7 mouse cellular contexts compared by ENCODE assay signal in the genomic region with DNA sequence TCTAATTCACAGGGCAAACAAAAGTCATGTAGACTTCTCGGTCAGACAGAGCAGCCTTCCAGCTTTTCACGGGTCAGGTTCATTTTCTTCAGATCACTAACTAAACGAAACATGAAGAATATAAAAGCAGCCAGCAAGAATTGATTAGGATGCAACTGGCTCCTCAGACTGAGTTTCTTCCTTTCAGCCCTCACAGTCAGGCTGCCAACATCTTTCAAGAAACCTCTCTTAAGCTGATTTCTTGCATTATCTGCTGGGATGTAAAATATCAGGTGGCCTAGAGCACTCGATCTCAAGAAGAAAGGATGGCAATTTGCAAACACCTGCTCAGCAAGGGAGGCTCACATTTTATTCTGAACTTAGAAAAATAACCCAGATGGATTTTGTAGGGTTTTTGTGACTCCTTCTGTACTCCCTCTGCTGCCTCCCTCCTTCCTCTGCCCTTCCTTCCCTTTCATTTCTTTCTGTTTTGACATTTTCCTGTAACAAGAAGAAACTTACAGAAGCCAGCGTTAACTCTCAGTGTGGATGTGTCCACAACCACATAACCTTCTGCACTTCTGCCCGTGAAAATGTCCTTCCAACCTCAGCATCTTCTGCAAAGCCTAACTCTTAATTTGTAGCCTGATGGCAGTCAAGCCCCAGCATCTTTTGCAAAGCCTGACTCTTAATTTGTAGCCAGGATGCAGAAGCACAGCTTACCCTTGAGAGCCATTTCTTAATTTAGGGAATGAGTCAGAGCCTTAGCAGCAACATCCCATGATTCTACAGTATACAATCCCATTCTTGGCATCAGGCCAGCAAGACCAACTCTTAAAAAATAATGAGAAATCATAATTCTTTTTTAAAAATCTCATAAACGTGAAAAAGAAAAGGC.
DNase-seq lines count a peak whose midpoint lies in the region; ATAC-seq and TF ChIP-seq lines count a peak whose summit lies in the region.

No protein-coding gene starts in this region.

- no peak for TF ChIP-seq CTCF in liver, postnatal 0 days (IDR thresholded peaks at IDR 0.05; ENCODE audit: low read depth)

- no peaks in the 10 kb centered on the region for H3K27me3 ChIP-seq in lung, embryonic 15.5 days
- no peaks in the 10 kb centered on the region for H3K27me3 ChIP-seq in liver, postnatal 0 days (ENCODE audit: insufficient read depth, low read length)

- TF ChIP-seq EP300 in liver, postnatal 0 days (IDR thresholded peaks at IDR 0.05; ENCODE audit: low read depth), result no peak

- no peaks in the 10 kb centered on the region for H3K36me3 ChIP-seq in lung, embryonic 15.5 days
- H3K36me3 ChIP-seq in liver, postnatal 0 days (replicated peaks; ENCODE audit: insufficient read depth, low read length), result no peaks in the 10 kb centered on the region

- 26% methylated on average over 7 of the region's 7 CpGs for WGBS in lung, embryonic 15.5 days
- WGBS in liver, postnatal 0 days (ENCODE audit: insufficient replicate concordance), result 66% methylated on average over 7 of the region's 7 CpGs

- peaks cover 19% of the 10 kb centered on the region for H3K4me1 ChIP-seq in lung, embryonic 15.5 days
- H3K4me1 ChIP-seq in liver, postnatal 0 days (ENCODE audit: insufficient read depth), result no peaks in the 10 kb centered on the region

- intact Hi-C loops in heart, postnatal 36 days (cut with DNase I), result no loop called here

- H3K9me3 ChIP-seq in lung, embryonic 15.5 days, result no peaks in the 10 kb centered on the region
- no peaks in the 10 kb centered on the region for H3K9me3 ChIP-seq in liver, postnatal 0 days (ENCODE audit: low read length)

- no peak overlapping the region for H3K9ac ChIP-seq in lung, embryonic 15.5 days
- no peak overlapping the region for H3K9ac ChIP-seq in liver, postnatal 0 days (replicated peaks)

- no peak overlapping the region for H3K4me3 ChIP-seq in lung, embryonic 15.5 days
- H3K4me3 ChIP-seq in liver, postnatal 0 days (ENCODE audit: low read depth, low read length), result no peak overlapping the region

- H3K27ac ChIP-seq in lung, embryonic 15.5 days, result peak overlapping the region; percentile 76
- H3K27ac ChIP-seq in liver, postnatal 0 days (ENCODE audit: low read depth), result no peak overlapping the region

- ATAC-seq in lung, embryonic 15.5 days (ENCODE audit: borderline replicate concordance, extremely low read depth, low FRiP score, low TSS enrichment), result peak; percentile 79; the same call in 1 of the 2 replicates
- ATAC-seq in liver, postnatal 0 days, result no peak

- H3K4me2 ChIP-seq in lung, embryonic 15.5 days, result no peak overlapping the region
- H3K4me2 ChIP-seq in liver, postnatal 0 days (ENCODE audit: low read depth, low read length), result no peak overlapping the region

- no peak for DNase-seq in lung, adult 18-20 months
- DNase-seq in frontal cortex, adult 2 months (ENCODE audit: extremely low spot score in 1 of 2, low spot score in 1 of 2), result peak; percentile 58 to 82
- DNase-seq in heart, postnatal 36 days, result peak; percentile 14 to 15
- peak; percentile 67 to 75 for DNase-seq in left cerebral cortex, adult 9 months (ENCODE audit: low spot score in 2 of 2)
- DNase-seq in right cerebral cortex, postnatal 25 days, result peak; percentile 37
- no peak for DNase-seq in liver, postnatal 0 days

Comparison
In these comparisons a context has a peak if more than half of its experiments do, and no peak if none do; other contexts are left out.
1. DNase-seq: peak in frontal cortex, adult 2 months (2 of 2), heart, postnatal 36 days (2 of 2), left cerebral cortex, adult 9 months (2 of 2) and right cerebral cortex, postnatal 25 days (single experiment); none in lung, adult 18-20 months (0 of 2) and liver, postnatal 0 days (single experiment).